Mouse (Mus musculus): ENCODE results near the gene Cltb.

GRCm38 (mm10) chr13:54565201-54565581, 46.0 kb downstream of the Cltb start, which contains the start of gene 4833439L19Rik:
- peak; percentile 89 for TF ChIP-seq POLR2A (IDR thresholded peaks at IDR 0.05; ENCODE audit: low read depth, low read length)
- TF ChIP-seq EP300 (IDR thresholded peaks at IDR 0.05; ENCODE audit: low read length), result no peak
- no peak for TF ChIP-seq RAD21 (IDR thresholded peaks at IDR 0.05; ENCODE audit: low read depth, low read length)
- peak; percentile 95 for TF ChIP-seq HCFC1 (IDR thresholded peaks at IDR 0.05; ENCODE audit: low read depth, low read length)
- TF ChIP-seq CTCF (conservative IDR thresholded peaks at IDR 0.05 in 1 of 2, IDR thresholded peaks at IDR 0.05 in 1 of 2; ENCODE audit: low read depth in 2 of 2, low read length in 2 of 2), result no peak
- no peak for TF ChIP-seq MAFK (IDR thresholded peaks at IDR 0.05; ENCODE audit: insufficient replicate concordance, low read length)
- TF ChIP-seq JUND (conservative IDR thresholded peaks at IDR 0.05; ENCODE audit: low read depth, low read length), result no peak
- no peak; the same call in 1 of the 2 replicates for TF ChIP-seq ETS1 (conservative IDR thresholded peaks at IDR 0.05; ENCODE audit: low read depth, low read length)
- TF ChIP-seq ZC3H11A (IDR thresholded peaks at IDR 0.05; ENCODE audit: low read depth, low read length), result no peak

Data from CH12.LX (cell line).